Mouse (Mus musculus): ENCODE results near the gene Lin7a. TPM values are rescaled to one million over a fixed set of nuclear protein-coding genes. Genes with fewer than 3 reads are reported as not detected.

The Lin7a gene
- polyA plus RNA-seq, 1 experiment from 2014 or later, result 1.9 TPM

DNA sequence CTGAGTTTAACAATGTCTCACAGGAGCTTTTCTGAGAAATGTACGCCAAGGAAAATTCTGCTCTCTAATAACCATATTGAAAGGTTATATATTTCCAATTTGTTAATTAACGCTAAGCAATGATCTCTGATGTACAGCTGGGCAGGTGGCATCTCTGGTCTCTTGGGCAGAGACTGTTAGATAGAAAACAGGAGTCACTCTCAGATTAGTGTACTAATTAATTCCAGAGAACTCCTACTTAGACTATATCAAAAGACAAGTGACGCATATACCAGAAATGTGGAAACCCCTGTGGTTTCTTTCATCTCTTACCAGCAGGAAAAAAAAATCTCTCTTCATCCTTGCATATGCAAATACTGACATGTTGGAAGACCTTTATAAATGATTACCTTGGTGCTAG, 76.4 kb downstream of the Lin7a start:
- H3K9ac ChIP-seq, result no peak overlapping the region
- H3K4me2 ChIP-seq, result no peak overlapping the region
- H3K4me1 ChIP-seq, result peaks cover 4% of the 10 kb centered on the region; the same call in 1 of the 2 replicates
- no peak overlapping the region for H3K4me3 ChIP-seq
- H3K9me3 ChIP-seq, result no peaks in the 10 kb centered on the region
- H3K27me3 ChIP-seq (replicated peaks), result no peaks in the 10 kb centered on the region
- WGBS, result 73% methylated on average over 3 of the region's 3 CpGs
- H3K36me3 ChIP-seq, result no peaks in the 10 kb centered on the region
- no peak overlapping the region for H3K27ac ChIP-seq (replicated peaks)
- no peak for ATAC-seq (ENCODE audit: extremely low read depth, insufficient number of reproducible peaks, low FRiP score, low TSS enrichment)

DNA sequence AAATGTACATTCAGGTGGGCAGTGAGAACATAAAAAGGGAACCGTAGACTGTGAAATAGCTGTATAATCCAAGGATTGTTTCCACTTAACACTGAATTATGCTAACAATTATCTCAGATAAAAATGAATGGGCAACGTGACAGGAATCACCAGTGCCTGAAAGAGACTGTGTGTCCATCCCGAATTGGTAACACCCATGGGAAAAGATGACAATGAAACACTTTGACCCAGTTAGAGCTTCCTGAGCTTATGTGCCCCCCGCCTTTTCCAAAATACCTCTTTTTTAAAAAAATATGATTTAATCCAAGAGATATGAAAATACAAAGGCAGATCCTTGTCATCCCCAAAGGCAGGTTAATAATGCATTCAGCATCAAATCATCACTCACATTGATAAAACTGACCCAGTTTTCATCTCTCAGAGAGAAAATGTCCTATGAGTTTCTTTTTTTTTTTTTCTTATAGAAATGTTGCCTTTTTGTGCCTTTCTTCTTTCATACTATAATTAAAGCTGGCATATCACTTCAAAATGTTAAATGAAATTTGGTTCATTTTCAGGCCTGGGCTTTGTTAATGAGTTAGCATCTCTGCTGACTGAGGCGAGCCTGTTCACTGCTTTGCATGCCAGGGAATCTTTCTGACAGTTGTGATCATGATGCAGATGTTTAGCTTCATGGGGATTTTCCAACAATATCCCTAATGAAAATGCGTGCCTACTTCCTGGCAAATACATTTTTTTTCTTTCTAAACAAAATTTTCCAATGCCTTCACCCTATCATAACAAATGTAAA, 80.4 kb downstream of the Lin7a start:
- H3K4me2 ChIP-seq, result no peak overlapping the region
- no peaks in the 10 kb centered on the region for H3K9me3 ChIP-seq
- no peak overlapping the region for H3K4me3 ChIP-seq
- no peaks in the 10 kb centered on the region for H3K4me1 ChIP-seq
- no peaks in the 10 kb centered on the region for H3K36me3 ChIP-seq
- H3K27me3 ChIP-seq (replicated peaks), result no peaks in the 10 kb centered on the region
- WGBS, result 66% methylated on average over 6 of the region's 6 CpGs
- H3K27ac ChIP-seq (replicated peaks), result no peak overlapping the region
- no peak overlapping the region for H3K9ac ChIP-seq
- no peak for ATAC-seq (ENCODE audit: extremely low read depth, insufficient number of reproducible peaks, low FRiP score, low TSS enrichment)

DNA sequence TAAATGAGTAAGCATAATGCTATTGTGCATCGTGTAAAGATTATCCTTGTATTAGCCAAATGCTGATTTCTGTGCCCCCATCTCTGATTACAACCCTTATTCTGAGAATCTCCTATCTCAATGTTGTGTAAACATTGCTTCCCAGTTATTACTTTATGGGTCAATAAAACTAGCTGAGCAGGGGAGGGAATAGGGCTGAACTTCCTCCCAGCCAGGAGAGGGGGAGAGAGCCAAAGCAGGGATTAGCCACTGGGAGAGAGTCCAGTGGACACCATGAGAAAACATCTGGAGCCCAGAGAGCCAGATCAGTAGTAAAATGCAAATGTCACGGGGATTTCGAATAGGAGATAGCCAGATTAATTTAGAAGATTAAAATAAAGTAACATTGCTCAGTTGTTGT, 82.0 kb downstream of the Lin7a start:
- H3K4me3 ChIP-seq, result no peak overlapping the region
- WGBS, result 75% methylated on average over 3 of the region's 3 CpGs
- no peaks in the 10 kb centered on the region for H3K27me3 ChIP-seq (replicated peaks)

GRCm38 (mm10) chr10:107358443-107359040, 87.1 kb downstream of the Lin7a start:
- Histone ChIP-seq H3K4me2 (no peak overlapping the region), H3K4me3 (no peak overlapping the region), H3K36me3 (no peaks in the 10 kb centered on the region), H3K27ac (replicated peaks) (no peak overlapping the region), H3K4me1 (0 out of 2 replicates have a peak, but pooled peaks cover 5% of the 10 kb centered on the region), H3K9me3 (no peaks in the 10 kb centered on the region), H3K9ac (no peak overlapping the region), H3K27me3 (replicated peaks) (no peaks in the 10 kb centered on the region)
- 76% methylated on average over 6 of the region's 6 CpGs for WGBS
- no peak for ATAC-seq (ENCODE audit: extremely low read depth, insufficient number of reproducible peaks, low FRiP score, low TSS enrichment)

More for the DNA sequence above, 82.0 kb downstream of the Lin7a start:
- ATAC-seq (ENCODE audit: extremely low read depth, insufficient number of reproducible peaks, low FRiP score, low TSS enrichment), result no peak
- H3K36me3 ChIP-seq, result no peaks in the 10 kb centered on the region
- no peak overlapping the region for H3K4me2 ChIP-seq
- no peak overlapping the region for H3K9ac ChIP-seq
- H3K9me3 ChIP-seq, result no peaks in the 10 kb centered on the region
- H3K27ac ChIP-seq (replicated peaks), result no peak overlapping the region
- no peaks in the 10 kb centered on the region for H3K4me1 ChIP-seq

GRCm38 (mm10) chr10:107359296-107359695, 87.8 kb downstream of the Lin7a start:
- H3K4me3 ChIP-seq, result no peak overlapping the region
- H3K4me2 ChIP-seq, result no peak overlapping the region
- H3K9ac ChIP-seq, result no peak overlapping the region
- H3K27ac ChIP-seq (replicated peaks), result no peak overlapping the region
- H3K4me1 ChIP-seq, result 0 out of 2 replicates have a peak, but pooled peaks cover 5% of the 10 kb centered on the region
- no peaks in the 10 kb centered on the region for H3K36me3 ChIP-seq
- no peaks in the 10 kb centered on the region for H3K27me3 ChIP-seq (replicated peaks)
- ATAC-seq (ENCODE audit: extremely low read depth, insufficient number of reproducible peaks, low FRiP score, low TSS enrichment), result no peak
- no peaks in the 10 kb centered on the region for H3K9me3 ChIP-seq

- no peaks in the 10 kb centered on the region for H3K9me3 ChIP-seq
- no peaks in the 10 kb centered on the region for H3K36me3 ChIP-seq
- WGBS, result 54% methylated on average over 4 of the region's 4 CpGs
- no peak overlapping the region for H3K9ac ChIP-seq
- no peak overlapping the region for H3K4me3 ChIP-seq
- H3K4me2 ChIP-seq, result no peak overlapping the region
- H3K4me1 ChIP-seq, result 0 out of 2 replicates have a peak, but pooled peaks cover 5% of the 10 kb centered on the region
- ATAC-seq (ENCODE audit: extremely low read depth, insufficient number of reproducible peaks, low FRiP score, low TSS enrichment), result no peak
- no peaks in the 10 kb centered on the region for H3K27me3 ChIP-seq (replicated peaks)
- no peak overlapping the region for H3K27ac ChIP-seq (replicated peaks)
Measured at GRCm38 (mm10) chr10:107361546-107361945, 90.1 kb downstream of the Lin7a start.

GRCm38 (mm10) chr10:107362026-107362425, 90.5 kb downstream of the Lin7a start:
- Histone ChIP-seq H3K9me3 (no peaks in the 10 kb centered on the region), H3K4me3 (no peak overlapping the region), H3K9ac (no peak overlapping the region), H3K27me3 (replicated peaks) (no peaks in the 10 kb centered on the region), H3K27ac (replicated peaks) (no peak overlapping the region), H3K4me1 (0 out of 2 replicates have a peak, but pooled peaks cover 5% of the 10 kb centered on the region), H3K4me2 (no peak overlapping the region), H3K36me3 (no peaks in the 10 kb centered on the region)
- 78% methylated on average over 2 of the region's 2 CpGs for WGBS
- no peak for ATAC-seq (ENCODE audit: extremely low read depth, insufficient number of reproducible peaks, low FRiP score, low TSS enrichment)

DNA sequence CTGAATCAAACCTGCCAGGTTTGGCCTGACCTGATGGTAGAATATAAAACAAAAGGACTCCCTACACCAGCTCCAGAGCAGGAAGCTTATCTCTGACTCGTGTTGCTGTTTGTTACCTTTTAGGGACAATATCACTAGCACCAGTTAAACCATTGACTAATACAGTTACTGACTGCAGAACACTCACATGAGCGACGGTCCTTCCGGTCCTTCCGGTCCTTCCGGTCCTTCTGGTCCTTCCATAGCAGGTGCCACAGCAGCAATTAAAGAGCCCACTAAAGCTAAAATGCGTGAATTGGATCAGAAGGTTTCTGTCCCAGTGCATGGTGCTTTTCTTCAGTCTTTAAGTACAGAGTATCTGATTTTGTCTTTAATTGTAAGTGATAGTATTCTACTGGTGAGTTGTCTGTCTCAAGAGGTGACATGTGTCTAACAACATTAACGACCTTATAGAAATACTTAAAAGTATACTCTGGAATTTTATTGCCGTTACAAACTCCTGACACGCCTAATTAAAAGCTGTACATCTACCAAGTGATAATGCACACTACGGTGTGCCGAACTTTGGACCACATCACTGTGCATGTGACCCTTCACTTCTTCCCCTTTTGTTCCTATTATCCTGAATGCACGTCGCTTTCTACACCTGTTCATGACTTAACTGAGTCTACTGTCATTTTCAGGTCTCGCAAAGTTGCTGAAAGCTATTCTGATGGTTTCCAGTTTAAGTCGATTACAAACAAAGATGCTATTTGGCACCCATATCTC, 91.7 kb downstream of the Lin7a start:
- H3K9me3 ChIP-seq, result no peaks in the 10 kb centered on the region
- no peak overlapping the region for H3K4me2 ChIP-seq
- no peaks in the 10 kb centered on the region for H3K27me3 ChIP-seq (replicated peaks)
- 84% methylated on average over 16 of the region's 16 CpGs for WGBS
- H3K27ac ChIP-seq (replicated peaks), result no peak overlapping the region
- 0 out of 2 replicates have a peak, but pooled peaks cover 5% of the 10 kb centered on the region for H3K4me1 ChIP-seq
- H3K9ac ChIP-seq, result no peak overlapping the region
- H3K36me3 ChIP-seq, result no peaks in the 10 kb centered on the region
- H3K4me3 ChIP-seq, result no peak overlapping the region
- ATAC-seq (ENCODE audit: extremely low read depth, insufficient number of reproducible peaks, low FRiP score, low TSS enrichment), result no peak

GRCm38 (mm10) chr10:107377218-107377617, 105.7 kb downstream of the Lin7a start:
- no peak for ATAC-seq (ENCODE audit: extremely low read depth, insufficient number of reproducible peaks, low FRiP score, low TSS enrichment)
- 54% methylated on average over 2 of the region's 2 CpGs for whole genome bisulfite sequencing
- Histone ChIP-seq H3K9ac (no peak overlapping the region), H3K4me1 (no peaks in the 10 kb centered on the region), H3K27ac (replicated peaks) (no peak overlapping the region), H3K4me2 (no peak overlapping the region), H3K9me3 (no peaks in the 10 kb centered on the region), H3K4me3 (no peak overlapping the region), H3K36me3 (no peaks in the 10 kb centered on the region), H3K27me3 (replicated peaks) (no peaks in the 10 kb centered on the region)

DNA sequence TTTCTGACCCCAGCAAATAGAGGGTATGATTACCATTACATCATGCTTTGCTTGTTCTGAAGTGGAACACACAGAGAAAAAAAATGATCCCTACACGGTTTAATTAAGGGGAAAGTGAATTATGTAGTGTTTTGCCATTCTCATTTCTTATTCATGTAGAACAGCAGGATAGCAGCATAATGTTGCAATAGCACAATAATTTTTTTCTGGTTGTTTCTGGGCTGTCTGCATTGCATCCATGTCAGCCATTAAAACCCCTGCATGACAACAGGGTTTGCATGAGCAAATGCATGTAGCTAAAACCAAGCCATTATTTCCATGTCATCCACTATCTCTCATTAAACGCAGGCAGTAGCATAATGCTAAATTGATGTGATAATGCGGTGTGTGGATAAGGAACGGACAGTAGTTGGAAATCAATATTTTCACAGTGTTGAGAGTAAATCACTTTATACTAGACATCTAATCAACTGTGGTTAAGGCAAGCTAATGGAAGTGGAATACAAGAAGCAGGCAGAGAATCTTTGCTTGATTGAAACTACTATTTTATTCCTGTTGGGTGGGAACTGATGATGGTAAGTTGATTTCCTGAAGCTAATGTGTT, 109.8 kb downstream of the Lin7a start:
- H3K27me3 ChIP-seq (replicated peaks), result no peaks in the 10 kb centered on the region
- H3K4me2 ChIP-seq, result no peak overlapping the region

GRCm38 (mm10) chr10:107383825-107384224, 112.3 kb downstream of the Lin7a start:
- Histone ChIP-seq H3K4me3 (no peak overlapping the region), H3K27ac (replicated peaks) (no peak overlapping the region), H3K9me3 (no peaks in the 10 kb centered on the region), H3K36me3 (no peaks in the 10 kb centered on the region), H3K9ac (no peak overlapping the region), H3K4me1 (no peaks in the 10 kb centered on the region), H3K4me2 (no peak overlapping the region), H3K27me3 (replicated peaks) (no peaks in the 10 kb centered on the region)
- no peak for ATAC-seq (ENCODE audit: extremely low read depth, insufficient number of reproducible peaks, low FRiP score, low TSS enrichment)

More for the DNA sequence above, 109.8 kb downstream of the Lin7a start:
- 81% methylated on average over 4 of the region's 4 CpGs for WGBS
- Histone ChIP-seq H3K36me3 (no peaks in the 10 kb centered on the region), H3K27ac (replicated peaks) (no peak overlapping the region), H3K4me1 (no peaks in the 10 kb centered on the region), H3K9me3 (no peaks in the 10 kb centered on the region), H3K9ac (no peak overlapping the region), H3K4me3 (no peak overlapping the region)
- ATAC-seq (ENCODE audit: extremely low read depth, insufficient number of reproducible peaks, low FRiP score, low TSS enrichment), result no peak

Data from heart, embryonic 13.5 days (tissue).